Mouse (Mus musculus) left cerebral cortex, postnatal 25 days (tissue): ENCODE results near the gene Susd4. TPM values are rescaled to one million over a fixed set of nuclear protein-coding genes. Genes with fewer than 3 reads are reported as not detected.

ENCODE experiments used
- DNase-seq, 2 experiments: peaks; one replicate each; pipeline ENCODE4 v3.0.0; 2022; ENCODE audit warnings: low spot score in 2 of 2, mixed read lengths in 1 of 2
- intact Hi-C: fragments of 180-260 bp; cut with DNase I; formaldehyde crosslinking; loops from one replicate; pipeline ENCODE4 v1.15.1; 2025
- total RNA-seq, 2 experiments: library from RNA; stranded (reverse); gene quantifications; 2 replicates each; pipeline ENCODE4 v1.2.3; 2021

Gene Susd4
- total RNA-seq, 2 experiments from 2014 or later: 104 to 108 TPM

DNA sequence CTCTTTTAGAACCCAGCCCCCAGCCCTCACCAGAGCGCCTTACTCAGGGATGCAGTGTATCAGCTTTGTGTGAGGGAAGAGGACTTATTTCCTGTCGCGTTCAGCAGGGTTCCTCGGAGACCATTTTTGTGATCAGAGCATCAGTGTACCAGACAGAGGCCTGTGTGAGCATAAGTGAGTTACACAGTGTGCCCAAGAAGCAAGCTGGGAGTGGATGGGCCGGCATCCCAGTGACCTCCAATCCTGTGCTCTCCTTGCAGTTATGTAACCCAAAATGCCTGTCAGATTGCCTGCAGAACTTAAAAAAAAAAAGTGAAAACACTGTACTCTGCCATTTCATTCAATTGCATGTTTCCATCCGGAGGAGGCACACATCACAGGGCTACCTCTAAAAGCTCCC, 76.4 kb downstream of the Susd4 start:
- intact Hi-C loops: loop anchor here (5.0 kb wide), 1 partner anchor 78 kb away; the partner anchor contains the start of gene Susd4
- DNase-seq: peak in 1 of 2 experiments; percentile 27

DNA sequence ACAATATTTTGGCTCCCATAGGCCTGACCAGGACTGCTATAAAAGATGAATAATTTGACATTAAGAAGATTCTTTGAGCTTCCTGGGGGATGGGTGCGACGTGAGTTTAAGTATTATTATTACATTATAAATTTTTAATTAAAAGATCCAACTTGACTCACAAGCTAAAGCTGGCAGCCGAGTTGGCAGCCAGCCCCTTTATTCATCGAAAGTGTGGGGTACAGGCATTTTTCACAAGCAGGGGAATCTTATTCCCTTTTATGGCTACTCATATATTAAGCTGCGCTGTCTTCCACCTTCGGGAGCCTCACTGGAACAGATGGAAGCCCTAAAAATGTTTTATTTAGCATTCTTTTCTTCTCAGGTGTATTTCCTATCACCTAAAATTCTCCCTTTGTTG, 76.9 kb downstream of the Susd4 start:
- peak; percentile 20 to 32 for DNase-seq

GRCm38 (mm10) chr1:182849556-182849955, 85.9 kb downstream of the Susd4 start:
- peak; percentile 30 to 70 for DNase-seq
- intact Hi-C loops: no loop called here

More for the DNA sequence above, 76.9 kb downstream of the Susd4 start:
- intact Hi-C loops: loop anchor here (5.0 kb wide), 1 partner anchor 78 kb away; the partner anchor contains the start of gene Susd4

- no peak for DNase-seq
- intact Hi-C loops: no loop called here
Observed at GRCm38 (mm10) chr1:182850080-182850479, 86.4 kb downstream of the Susd4 start.

DNA sequence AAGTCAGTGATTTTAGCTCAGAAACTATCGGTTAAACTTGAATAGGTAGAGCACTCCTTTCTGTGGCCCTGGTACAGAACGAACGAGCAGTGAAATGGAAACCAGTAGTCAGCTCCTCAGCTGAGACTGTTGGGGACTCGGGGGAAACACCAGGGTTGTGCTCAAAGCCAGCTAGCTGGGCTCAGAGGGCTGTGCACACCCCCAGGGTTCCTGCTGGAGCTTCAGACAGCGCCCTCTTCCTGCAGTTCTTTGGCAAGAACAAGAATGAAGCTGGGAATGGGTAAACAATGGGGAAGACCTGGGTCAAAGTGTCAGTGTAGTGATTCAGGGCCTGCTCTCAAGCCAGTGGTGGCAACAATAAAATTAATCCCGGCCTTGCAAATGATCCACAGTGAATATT, 88.5 kb downstream of the Susd4 start:
- intact Hi-C loops: no loop called here
- no peak for DNase-seq

GRCm38 (mm10) chr1:182856636-182857035, 93.0 kb downstream of the Susd4 start:
- DNase-seq: no peak
- intact Hi-C loops: no loop called here

- DNase-seq: no peak
- intact Hi-C loops: no loop called here
Observed at GRCm38 (mm10) chr1:182861671-182862358, 98.2 kb downstream of the Susd4 start.

- intact Hi-C loops: no loop called here
- no peak for DNase-seq
Observed at GRCm38 (mm10) chr1:182863396-182863795, 99.7 kb downstream of the Susd4 start.

GRCm38 (mm10) chr1:182867886-182868285, 104.2 kb downstream of the Susd4 start:
- peak in 1 of 2 experiments; percentile 22 for DNase-seq
- intact Hi-C loops: no loop called here

DNA sequence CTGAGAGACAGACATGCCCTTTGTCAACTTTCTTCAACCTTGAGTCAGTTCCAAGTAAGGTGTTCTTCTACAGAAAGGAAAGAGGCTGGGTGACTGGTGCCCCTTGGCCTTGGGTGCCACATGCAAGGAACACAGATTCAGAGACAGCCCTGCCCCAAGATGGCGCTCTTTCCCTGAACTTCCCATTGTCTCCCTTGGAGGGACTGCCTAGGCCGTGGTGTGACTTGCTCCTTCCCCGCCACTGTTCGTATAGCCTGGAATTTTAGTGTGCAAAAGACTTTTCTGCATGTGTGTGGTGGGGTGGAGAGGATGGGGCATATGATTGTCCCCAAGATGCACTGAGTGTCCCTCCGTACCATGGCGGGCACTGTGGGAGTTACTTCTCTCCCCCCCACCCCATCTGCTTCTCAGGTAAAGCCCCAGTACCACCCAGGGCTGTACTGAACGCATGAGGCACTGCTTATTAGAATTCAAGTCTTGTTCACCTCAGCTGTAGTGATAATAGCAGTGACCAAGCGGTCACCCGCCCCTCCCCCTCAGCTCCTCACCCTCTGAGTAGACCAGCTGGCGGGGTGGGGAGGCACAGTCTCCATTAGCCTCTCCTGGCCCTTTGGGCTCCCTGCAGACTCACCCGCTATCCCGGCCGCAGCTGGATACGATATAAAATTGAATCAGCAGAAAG, 104.9 kb downstream of the Susd4 start:
- DNase-seq: peak; percentile 21 to 32
- intact Hi-C loops: no loop called here

GRCm38 (mm10) chr1:182869114-182869456, 105.4 kb downstream of the Susd4 start:
- no peak for DNase-seq
- intact Hi-C loops: no loop called here

DNA sequence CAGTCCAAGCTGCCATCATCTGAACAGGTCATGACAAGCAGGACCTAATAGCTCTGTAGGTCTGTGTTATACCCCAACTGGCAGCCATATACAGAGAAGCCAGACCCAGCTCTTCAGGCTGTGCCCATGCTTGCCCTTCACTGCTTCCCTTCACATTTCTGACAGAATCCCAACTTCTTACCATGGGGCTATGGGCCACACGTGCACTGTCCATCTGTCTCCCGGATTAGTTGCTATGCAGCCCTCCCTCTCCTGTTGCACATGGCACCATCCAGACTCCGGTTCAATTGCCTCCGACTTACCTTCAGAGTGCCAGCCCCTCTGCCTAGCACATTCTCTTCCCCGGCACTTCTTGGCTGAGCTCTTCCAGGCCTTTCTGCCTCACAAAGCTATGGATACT, 114.5 kb downstream of the Susd4 start:
- DNase-seq: no peak
- intact Hi-C loops: no loop called here

DNA sequence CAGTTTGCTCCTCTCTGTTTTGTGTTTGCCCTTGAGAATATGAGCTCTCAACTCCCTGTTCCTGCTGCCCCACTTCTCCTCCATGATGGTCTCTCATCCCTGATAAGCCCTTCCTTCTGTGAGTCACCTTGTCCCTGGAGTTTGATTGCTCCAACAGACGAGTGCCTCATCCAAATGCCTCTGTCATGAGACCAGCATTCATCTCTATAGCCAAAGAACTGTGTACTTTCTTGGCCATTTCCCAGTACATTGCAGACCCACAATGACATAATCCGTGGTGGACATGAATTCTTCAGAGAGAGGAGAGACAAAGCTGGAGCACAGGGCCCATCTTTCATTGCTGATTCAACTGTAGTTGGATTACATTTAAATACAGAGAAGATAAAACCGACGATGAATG, 115.1 kb downstream of the Susd4 start:
- intact Hi-C loops: no loop called here
- DNase-seq: no peak

DNA sequence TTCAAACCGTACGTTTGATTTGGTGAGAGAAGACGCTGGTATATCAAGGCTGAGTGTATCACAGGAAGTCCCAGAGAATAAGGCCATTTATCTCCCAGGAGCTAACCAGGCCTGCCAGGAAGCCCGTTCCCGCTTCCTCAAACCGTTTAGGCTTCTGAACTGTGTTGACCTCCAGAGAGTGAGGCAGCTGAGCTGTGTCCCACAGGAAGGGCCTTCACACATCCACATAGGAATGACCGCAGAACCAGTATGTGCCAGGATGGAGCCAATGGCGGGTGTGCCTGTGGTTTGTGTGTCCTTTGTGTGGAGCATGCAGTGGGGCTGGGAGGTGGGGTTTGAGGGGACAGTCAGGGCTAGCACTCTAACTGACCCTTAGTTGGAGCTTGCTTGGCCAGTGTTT, 117.6 kb downstream of the Susd4 start:
- DNase-seq: no peak
- intact Hi-C loops: no loop called here

GRCm38 (mm10) chr1:182882611-182883010, 119.0 kb downstream of the Susd4 start:
- intact Hi-C loops: no loop called here
- DNase-seq: no peak

DNA sequence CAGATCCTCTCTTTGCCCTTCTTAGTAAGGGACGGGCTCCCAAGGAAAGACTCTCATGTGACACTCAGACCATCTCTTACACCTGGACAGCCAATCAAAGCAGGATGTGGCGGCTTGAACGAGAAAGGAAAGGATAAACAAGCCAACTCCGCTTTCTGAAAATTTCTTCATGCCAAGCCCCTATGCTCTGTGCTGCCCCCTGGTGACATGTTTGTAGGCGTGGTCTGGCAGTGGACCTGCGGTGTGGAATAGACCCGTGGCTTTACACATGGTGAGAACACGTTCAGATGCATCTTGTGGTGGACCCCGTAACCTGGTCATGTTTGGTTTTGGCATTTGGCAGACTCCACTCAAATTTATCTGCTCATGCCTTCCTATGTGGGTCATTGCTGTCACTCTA, 132.0 kb downstream of the Susd4 start:
- intact Hi-C loops: loop anchor here (5.0 kb wide), 1 partner anchor 338 kb away; no protein-coding TSS in a partner anchor

GRCm38 (mm10) chr1:182897071-182897470, 133.4 kb downstream of the Susd4 start:
- DNase-seq: no peak
- intact Hi-C loops: loop anchor here (5.0 kb wide), 1 partner anchor 340 kb away; no protein-coding TSS in a partner anchor

More for the DNA sequence above, 132.0 kb downstream of the Susd4 start:
- DNase-seq: peak; percentile 9 to 31

GRCm38 (mm10) chr1:182897506-182898138, 134.0 kb downstream of the Susd4 start:
- intact Hi-C loops: loop anchor here (5.0 kb wide), 1 partner anchor 340 kb away; no protein-coding TSS in a partner anchor

DNA sequence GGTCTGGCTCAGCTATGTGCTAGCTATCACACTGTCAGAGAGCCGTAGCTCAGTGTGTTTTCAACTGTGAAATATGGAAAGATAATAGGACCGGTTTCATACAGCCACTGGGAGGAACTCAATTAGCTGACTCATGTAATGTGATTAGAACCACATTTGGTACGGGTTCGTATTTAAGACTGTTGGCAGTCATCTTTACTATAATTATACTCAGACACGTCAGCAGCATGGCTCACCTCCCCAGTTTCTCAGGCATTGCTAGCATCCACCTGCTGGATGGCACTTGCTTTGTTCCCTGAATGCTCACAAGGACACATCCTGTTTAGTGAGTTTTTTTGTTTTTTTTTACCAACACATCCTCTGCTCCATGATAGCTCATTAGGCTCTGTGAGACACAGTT, 138.4 kb downstream of the Susd4 start:
- peak; percentile 16 to 69 for DNase-seq
- intact Hi-C loops: no loop called here

More at GRCm38 (mm10) chr1:182897506-182898138, 134.0 kb downstream of the Susd4 start:
- DNase-seq: peak in 1 of 2 experiments; percentile 41

DNA sequence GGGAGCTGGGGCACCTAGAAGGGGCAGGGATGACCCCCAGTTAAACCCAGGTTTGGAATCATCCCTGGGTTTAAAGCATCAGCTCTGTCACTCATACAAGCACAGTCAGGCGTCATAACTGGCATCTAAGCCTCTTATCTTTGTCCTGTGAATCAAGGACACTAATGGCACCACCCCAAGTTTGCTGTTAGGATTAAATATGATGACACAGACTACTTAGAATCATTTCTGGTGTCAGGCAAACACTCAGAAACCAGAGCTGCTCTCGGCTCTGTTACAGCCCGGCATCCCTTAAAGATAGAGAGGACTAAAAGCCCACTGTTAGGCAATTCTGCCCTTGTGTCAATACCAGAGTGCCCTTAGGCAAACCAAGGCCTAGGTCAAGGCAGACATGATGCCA, 139.2 kb downstream of the Susd4 start:
- DNase-seq: no peak
- intact Hi-C loops: no loop called here
